Mouse (Mus musculus) neural tube, embryonic 11.5 days (tissue): ENCODE results near the gene Slc1a2. TPM values are rescaled to one million over a fixed set of nuclear protein-coding genes. Genes with fewer than 3 reads are reported as not detected.
A peak's percentile ranks its signal among the peaks of the same experiment; 100 is the strongest.

Source experiments
- ATAC-seq: fragments of 200-750 bp; cut with Nextera tagmentation; 2 replicates; pipeline ENCODE4 v1.8.0; 2017; ENCODE audit warnings: moderate number of reproducible peaks, mild to moderate bottlenecking, moderate TSS enrichment, moderate library complexity; ENCODE audit not compliant: insufficient read depth, low FRiP score, low TSS enrichment
- DNase-seq: peaks from one replicate; pipeline ENCODE4 v3.0.0-alpha.2; 2015; ENCODE audit warnings: low spot score
- H3K27ac ChIP-seq: fragments of 300-500 bp; sonication (generic); 2 replicates; pipeline ENCODE4 v1.5.1; 2014; ENCODE audit warnings: low read depth, mild to moderate bottlenecking, low read length
- H3K27me3 ChIP-seq: fragments of 300-500 bp; sonication (generic); 2 replicates; pipeline ENCODE4 v1.6.1; 2014; ENCODE audit warnings: mild to moderate bottlenecking, low read length, mixed read lengths; ENCODE audit not compliant: control insufficient read depth, insufficient read depth
- H3K36me3 ChIP-seq: fragments of 300-500 bp; sonication (generic); 2 replicates; pipeline ENCODE4 v1.6.1; 2014; ENCODE audit warnings: mild to moderate bottlenecking, low read length, moderate library complexity, mixed read lengths; ENCODE audit not compliant: control insufficient read depth, insufficient read depth
- H3K4me1 ChIP-seq: fragments of 300-500 bp; sonication (generic); 2 replicates; pipeline ENCODE4 v1.6.1; 2014; ENCODE audit warnings: low read length, mixed read lengths; ENCODE audit not compliant: control insufficient read depth, insufficient read depth
- H3K4me2 ChIP-seq: fragments of 300-500 bp; sonication (generic); 2 replicates; pipeline ENCODE4 v1.6.1; 2014; ENCODE audit warnings: low read depth, mild to moderate bottlenecking, moderate library complexity
- H3K4me3 ChIP-seq: fragments of 300-500 bp; sonication (generic); 2 replicates; pipeline ENCODE4 v1.5.1; 2014; ENCODE audit warnings: low read depth, low read length
- H3K9ac ChIP-seq: fragments of 300-500 bp; sonication (generic); 2 replicates; pipeline ENCODE4 v1.6.1; 2014; ENCODE audit warnings: mild to moderate bottlenecking, low read length
- H3K9me3 ChIP-seq: fragments of 300-500 bp; sonication (generic); 2 replicates; pipeline ENCODE4 v1.6.1; 2016; ENCODE audit warnings: low read length; ENCODE audit not compliant: control insufficient read depth
- WGBS: fragments of 180-500 bp; shearing (Covaris S2); extraction: QIAGEN DNeasy Blood & Tissue Kit; methylation state at CpG from one replicate; pipeline ENCODE4 v1.1.7; 2014; 5-methylcytosine and 5-hydroxymethylcytosine counted together
- polyA plus RNA-seq: library from polyadenylated mRNA; unstranded; fragments of >200 nt; fragmentation: Nextera tagmentation; extraction: Ambion mirVana; gene quantifications from 2 replicates; pipeline ENCODE4 v1.2.1, GENCODE M21; 2014

Slc1a2 gene
- polyA plus RNA-seq, 1 experiment from 2014 or later, result 12.9 TPM

DNA sequence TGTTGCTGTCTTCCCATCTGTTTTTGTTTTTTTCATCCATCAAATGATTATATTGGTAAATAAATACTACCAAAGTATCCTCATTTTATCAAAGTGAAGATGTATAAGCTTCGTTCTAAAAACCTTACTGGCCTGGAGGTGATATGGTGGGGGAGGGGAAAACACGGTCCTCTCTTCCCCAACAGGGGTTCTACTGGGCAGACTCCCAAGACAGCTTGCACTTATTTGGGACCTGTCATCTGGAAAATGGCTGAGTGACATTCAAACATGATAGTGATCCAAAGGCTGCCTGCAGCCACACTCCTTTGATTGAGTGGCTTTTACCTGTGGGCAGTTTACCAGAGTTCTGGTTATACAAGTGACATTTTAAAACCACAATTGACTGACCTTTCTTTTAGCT, 76.6 kb downstream of the Slc1a2 start:
- no peak overlapping the region for H3K9ac ChIP-seq
- H3K9me3 ChIP-seq, result no peaks in the 10 kb centered on the region
- H3K27ac ChIP-seq, result no peak overlapping the region
- no peak overlapping the region for H3K4me2 ChIP-seq
- WGBS, result 83% methylated on average over 2 of the region's 2 CpGs
- no peak overlapping the region for H3K4me3 ChIP-seq
- H3K27me3 ChIP-seq, result no peaks in the 10 kb centered on the region
- H3K36me3 ChIP-seq, result no peaks in the 10 kb centered on the region
- ATAC-seq, result no peak
- H3K4me1 ChIP-seq, result peaks cover 8% of the 10 kb centered on the region; the same call in 1 of the 2 replicates
- no peak for DNase-seq

DNA sequence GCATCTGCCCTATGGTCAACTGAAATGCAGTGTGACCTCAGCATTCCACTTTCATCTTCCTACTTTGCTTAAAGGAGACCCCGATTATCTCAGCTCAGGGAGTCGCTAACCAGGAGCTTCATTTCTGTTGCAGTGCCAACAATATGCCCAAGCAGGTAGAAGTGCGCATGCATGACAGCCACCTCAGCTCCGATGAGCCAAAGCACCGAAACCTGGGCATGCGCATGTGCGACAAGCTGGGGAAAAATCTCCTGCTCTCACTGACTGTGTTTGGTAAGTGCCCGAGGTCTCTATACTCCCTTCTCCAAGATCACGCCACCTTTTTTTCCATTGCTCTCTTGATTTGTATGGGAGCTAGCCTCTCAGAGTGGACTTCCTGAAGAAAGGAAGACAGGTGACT, 77.4 kb downstream of the Slc1a2 start:
- DNase-seq (no peak), ATAC-seq (no peak)
- WGBS, result 95% methylated on average over 9 of the region's 9 CpGs
- H3K9me3 ChIP-seq, result no peaks in the 10 kb centered on the region
- H3K4me3 ChIP-seq, result no peak overlapping the region
- H3K27me3 ChIP-seq, result no peaks in the 10 kb centered on the region
- no peaks in the 10 kb centered on the region for H3K36me3 ChIP-seq
- no peak overlapping the region for H3K9ac ChIP-seq
- H3K4me1 ChIP-seq, result peaks cover under 1% of the 10 kb centered on the region; the same call in 1 of the 2 replicates
- H3K27ac ChIP-seq, result no peak overlapping the region
- H3K4me2 ChIP-seq, result no peak overlapping the region

DNA sequence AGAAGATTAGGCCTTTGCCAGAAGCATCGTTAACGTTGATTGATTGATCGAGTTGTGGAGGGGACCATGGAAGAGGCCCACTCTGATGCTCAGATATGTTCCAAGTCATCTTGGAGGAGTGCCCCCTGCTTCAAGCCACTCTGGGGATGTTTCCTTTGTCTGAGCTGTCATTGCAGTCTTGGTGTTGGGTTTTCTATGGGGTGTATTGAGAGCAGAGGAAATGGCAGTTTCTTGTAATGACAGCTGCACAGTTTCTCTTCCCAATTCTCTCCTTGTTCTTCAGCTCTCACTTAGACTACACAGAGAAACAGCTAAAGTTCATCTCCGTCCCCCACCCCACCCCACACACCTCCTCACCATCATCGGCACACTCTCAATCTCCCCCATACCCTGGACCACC, 78.0 kb downstream of the Slc1a2 start:
- ATAC-seq (no peak), DNase-seq (no peak)
- Histone ChIP-seq H3K4me1 (no peaks in the 10 kb centered on the region), H3K9ac (no peak overlapping the region), H3K4me3 (no peak overlapping the region), H3K4me2 (no peak overlapping the region), H3K27me3 (no peaks in the 10 kb centered on the region), H3K9me3 (no peaks in the 10 kb centered on the region), H3K27ac (no peak overlapping the region), H3K36me3 (no peaks in the 10 kb centered on the region)
- 90% methylated on average over 5 of the region's 5 CpGs for WGBS

DNA sequence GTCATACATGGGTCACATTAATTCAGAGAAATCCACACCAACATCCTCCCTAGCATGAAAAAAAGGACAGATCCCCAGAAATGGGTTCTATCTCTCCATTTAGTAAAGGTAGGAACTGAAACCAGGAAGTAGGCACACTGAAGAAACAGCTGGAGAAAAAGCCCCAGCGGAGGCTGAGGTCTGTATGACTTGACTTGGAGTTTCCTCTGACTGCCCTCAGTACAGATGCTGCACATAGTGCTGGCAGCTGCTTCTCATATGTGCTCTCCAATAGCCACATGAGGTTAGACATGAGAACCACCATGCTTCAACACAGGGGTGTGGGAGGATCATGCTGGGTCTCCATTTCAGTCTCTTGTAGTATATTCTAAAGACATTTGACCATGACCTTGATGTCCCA, 80.4 kb downstream of the Slc1a2 start:
- H3K27me3 ChIP-seq, result no peaks in the 10 kb centered on the region
- DNase-seq, result no peak
- no peak for ATAC-seq
- no peaks in the 10 kb centered on the region for H3K36me3 ChIP-seq
- H3K9me3 ChIP-seq, result no peaks in the 10 kb centered on the region
- WGBS, result 95% methylated on average over 1 of the region's 1 CpGs
- no peak overlapping the region for H3K4me3 ChIP-seq
- no peak overlapping the region for H3K9ac ChIP-seq
- no peaks in the 10 kb centered on the region for H3K4me1 ChIP-seq
- no peak overlapping the region for H3K27ac ChIP-seq
- no peak overlapping the region for H3K4me2 ChIP-seq

DNA sequence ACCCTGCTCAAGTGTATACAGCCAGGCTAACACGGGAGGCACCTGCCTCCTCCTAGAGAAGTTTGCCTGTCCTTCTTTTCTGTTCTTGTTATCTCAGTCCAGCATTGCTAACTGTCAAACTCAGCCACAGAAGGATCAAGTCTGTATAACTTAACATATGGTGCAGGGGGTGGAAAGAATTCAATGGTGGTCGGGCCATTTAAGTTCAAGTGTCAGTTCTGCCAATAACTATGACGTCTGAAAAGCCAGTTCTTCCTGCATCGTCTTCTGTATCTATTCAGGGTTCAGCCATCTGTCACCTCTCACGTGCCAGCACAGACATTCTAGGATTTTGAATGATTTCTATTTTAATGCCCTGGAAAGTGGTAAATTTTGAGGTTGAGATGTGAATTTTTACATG, 84.2 kb downstream of the Slc1a2 start:
- no peak overlapping the region for H3K4me2 ChIP-seq
- no peaks in the 10 kb centered on the region for H3K27me3 ChIP-seq
- no peaks in the 10 kb centered on the region for H3K36me3 ChIP-seq
- DNase-seq (no peak), ATAC-seq (no peak)
- no peak overlapping the region for H3K9ac ChIP-seq
- no peak overlapping the region for H3K27ac ChIP-seq
- H3K4me1 ChIP-seq, result no peaks in the 10 kb centered on the region
- 75% methylated on average over 5 of the region's 5 CpGs for WGBS
- H3K9me3 ChIP-seq, result no peaks in the 10 kb centered on the region
- no peak overlapping the region for H3K4me3 ChIP-seq

DNA sequence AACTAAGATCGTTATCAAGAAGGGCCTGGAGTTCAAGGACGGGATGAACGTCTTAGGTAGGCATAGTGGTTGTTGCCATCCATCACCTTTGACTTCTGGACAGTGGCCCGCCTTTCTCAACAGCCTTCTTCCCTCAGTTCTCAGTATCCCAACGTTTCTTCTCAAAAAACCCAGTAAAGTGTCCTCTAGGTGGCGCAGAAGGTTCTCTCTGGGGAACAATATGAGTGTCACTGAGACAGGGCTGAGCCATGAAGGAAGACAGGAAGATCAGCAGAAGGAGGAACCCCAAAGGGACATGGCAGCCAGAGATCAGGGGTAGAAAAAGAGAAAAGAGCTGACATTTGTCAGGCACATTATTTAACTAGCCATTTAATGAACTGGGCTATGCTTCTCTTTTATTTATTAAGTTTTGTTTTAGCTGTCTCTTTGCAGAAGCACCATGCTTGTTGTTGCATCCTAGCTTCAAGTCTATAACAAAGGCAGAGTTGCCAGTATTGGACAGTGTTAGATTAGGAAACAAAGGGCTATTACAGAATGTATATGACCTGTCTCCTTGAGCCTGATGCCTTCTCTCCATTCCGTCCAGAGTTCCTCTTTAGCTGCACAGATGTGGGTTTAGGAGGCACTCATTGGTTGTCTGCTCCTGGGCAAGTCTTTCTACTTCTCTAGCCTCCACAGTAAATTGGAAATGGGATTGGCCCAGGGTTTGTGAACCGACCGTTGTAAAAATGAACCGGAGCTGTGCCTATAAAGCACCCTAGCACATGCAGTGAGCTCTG, 85.6 kb downstream of the Slc1a2 start:
- no peak overlapping the region for H3K9ac ChIP-seq
- no peaks in the 10 kb centered on the region for H3K27me3 ChIP-seq
- 57% methylated on average over 10 of the region's 10 CpGs for WGBS
- H3K4me1 ChIP-seq, result no peaks in the 10 kb centered on the region
- ATAC-seq, result no peak
- H3K4me3 ChIP-seq, result no peak overlapping the region
- no peaks in the 10 kb centered on the region for H3K36me3 ChIP-seq
- no peak overlapping the region for H3K27ac ChIP-seq
- peak; percentile 41 for DNase-seq
- no peak overlapping the region for H3K4me2 ChIP-seq
- H3K9me3 ChIP-seq, result no peaks in the 10 kb centered on the region

DNA sequence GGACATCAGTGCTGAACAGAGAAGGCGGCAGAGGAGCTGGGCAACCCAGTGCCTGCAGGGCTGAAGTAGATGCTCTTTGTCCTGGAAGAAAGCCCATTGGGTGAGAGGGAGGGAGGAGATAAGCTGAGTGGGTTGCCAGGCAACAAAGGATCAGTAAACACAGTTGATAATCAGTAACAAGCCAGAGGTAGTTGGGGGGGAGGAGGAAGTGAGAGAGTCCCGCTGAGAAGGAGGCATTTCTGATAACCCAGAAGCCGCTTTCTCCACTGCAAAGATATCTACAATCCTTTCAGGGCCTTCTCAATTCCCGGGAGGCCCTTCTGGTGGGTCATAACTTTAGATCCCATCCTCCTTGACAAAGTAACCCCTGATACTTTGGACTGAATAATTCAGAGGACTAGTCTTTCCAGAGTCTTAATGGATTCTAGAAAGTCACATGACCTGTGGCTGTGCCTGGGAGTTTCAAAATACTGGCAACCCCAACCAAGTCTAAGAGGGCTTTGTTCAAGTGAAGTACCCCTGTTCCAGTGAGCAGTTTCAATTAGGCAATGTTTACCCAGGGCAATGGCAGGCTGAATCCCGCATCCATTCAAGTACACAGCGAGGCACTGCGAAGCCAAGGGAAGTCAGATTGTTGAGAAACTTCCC, 86.9 kb downstream of the Slc1a2 start:
- no peak overlapping the region for H3K27ac ChIP-seq
- H3K4me2 ChIP-seq, result no peak overlapping the region
- DNase-seq, result peak; percentile 28
- ATAC-seq, result peak; percentile 90
- no peak overlapping the region for H3K4me3 ChIP-seq
- H3K27me3 ChIP-seq, result no peaks in the 10 kb centered on the region
- H3K36me3 ChIP-seq, result no peaks in the 10 kb centered on the region
- 22% methylated on average over 7 of the region's 7 CpGs for WGBS
- H3K9me3 ChIP-seq, result no peaks in the 10 kb centered on the region
- H3K9ac ChIP-seq, result no peak overlapping the region
- H3K4me1 ChIP-seq, result no peaks in the 10 kb centered on the region

DNA sequence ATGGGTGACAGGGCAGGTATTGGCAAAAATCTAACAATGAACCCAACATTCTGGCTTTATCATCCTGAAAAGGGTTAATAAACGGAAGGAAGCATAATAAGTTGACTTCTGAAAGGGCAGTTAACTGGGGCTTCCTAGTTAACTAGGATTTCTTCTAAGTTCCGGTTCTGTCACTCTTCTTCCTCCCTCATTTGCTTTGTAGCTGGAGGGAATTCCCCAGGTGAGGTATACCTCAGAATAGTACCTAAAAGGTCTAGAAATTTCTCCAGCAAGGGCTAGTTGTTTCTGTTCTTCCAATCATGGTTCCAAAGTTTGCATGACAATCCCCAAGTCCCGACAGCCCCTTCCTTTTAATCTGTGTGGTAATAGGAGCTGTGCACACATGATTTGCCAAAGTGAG, 89.3 kb downstream of the Slc1a2 start:
- Histone ChIP-seq H3K4me3 (no peak overlapping the region), H3K9me3 (no peaks in the 10 kb centered on the region), H3K9ac (no peak overlapping the region), H3K27ac (no peak overlapping the region), H3K4me2 (no peak overlapping the region), H3K27me3 (no peaks in the 10 kb centered on the region), H3K36me3 (no peaks in the 10 kb centered on the region), H3K4me1 (no peaks in the 10 kb centered on the region)
- ATAC-seq, result no peak
- DNase-seq, result no peak
- WGBS, result 83% methylated on average over 3 of the region's 3 CpGs

DNA sequence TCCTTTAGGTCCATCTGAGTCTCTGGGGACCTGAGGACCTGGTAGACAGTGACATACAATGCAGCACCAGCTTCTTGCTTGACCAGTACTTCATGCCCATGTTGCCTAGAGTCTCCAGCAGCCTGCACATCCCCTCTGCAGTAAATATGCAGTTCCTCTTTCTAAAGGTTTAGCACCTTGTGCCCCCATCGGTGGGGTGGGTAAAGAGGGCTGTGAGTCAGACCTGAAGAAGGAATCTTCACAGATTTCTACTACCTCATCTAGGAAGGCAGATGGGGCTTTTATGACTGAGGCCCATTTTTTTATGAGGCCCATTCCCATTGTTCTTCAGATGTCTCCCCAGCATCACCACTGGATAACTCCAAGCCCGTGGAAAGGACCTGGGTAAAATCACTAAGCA, 91.5 kb downstream of the Slc1a2 start:
- Histone ChIP-seq H3K36me3 (no peaks in the 10 kb centered on the region), H3K27ac (no peak overlapping the region), H3K4me3 (no peak overlapping the region), H3K27me3 (no peaks in the 10 kb centered on the region), H3K9ac (no peak overlapping the region), H3K9me3 (no peaks in the 10 kb centered on the region), H3K4me2 (no peak overlapping the region), H3K4me1 (no peaks in the 10 kb centered on the region)
- DNase-seq (no peak), ATAC-seq (no peak)
- 66% methylated on average over 2 of the region's 2 CpGs for WGBS
